Mouse (Mus musculus): ENCODE data around the gene Mtg2. TPM values are rescaled to one million over a fixed set of nuclear protein-coding genes. Genes with fewer than 3 reads are reported as not detected.

Gene Mtg2
- polyA plus RNA-seq, 1 experiment, result 15.2 TPM

DNA sequence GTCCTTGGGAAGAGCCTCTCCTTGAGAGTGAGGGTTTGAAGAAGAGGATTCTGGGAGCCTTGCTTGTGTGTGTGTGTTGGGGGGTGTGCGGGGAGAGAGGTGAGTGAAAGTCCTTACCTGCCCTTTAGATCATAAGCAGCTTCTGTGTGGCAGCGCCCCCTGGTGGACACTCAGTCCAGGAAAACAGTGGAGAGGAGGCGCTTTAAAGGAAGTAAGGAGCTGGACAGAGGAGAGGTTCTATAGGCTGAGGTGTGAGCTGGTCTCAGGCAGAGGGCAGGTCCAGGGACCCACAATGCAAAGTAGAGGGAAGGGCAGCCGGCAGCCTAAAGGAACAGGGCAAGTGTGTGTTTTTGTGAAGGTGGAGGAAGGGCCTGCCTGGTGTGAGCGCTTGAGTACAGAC is 19.4 kb upstream of the Mtg2 start:
- H3K27ac ChIP-seq (ENCODE audit: insufficient read depth, low read length), result no peak overlapping the region
- H3K4me1 ChIP-seq (ENCODE audit: control insufficient read depth, insufficient read depth, low read length), result no peaks in the 10 kb centered on the region
- H3K4me3 ChIP-seq (ENCODE audit: insufficient read depth, low read length), result no peak overlapping the region
- peak; percentile 76 for TF ChIP-seq CTCF (IDR thresholded peaks at IDR 0.05; ENCODE audit: borderline replicate concordance, insufficient read depth, low read length)
- no peak for TF ChIP-seq POLR2A (IDR thresholded peaks at IDR 0.05; ENCODE audit: low read depth, low read length)

DNA sequence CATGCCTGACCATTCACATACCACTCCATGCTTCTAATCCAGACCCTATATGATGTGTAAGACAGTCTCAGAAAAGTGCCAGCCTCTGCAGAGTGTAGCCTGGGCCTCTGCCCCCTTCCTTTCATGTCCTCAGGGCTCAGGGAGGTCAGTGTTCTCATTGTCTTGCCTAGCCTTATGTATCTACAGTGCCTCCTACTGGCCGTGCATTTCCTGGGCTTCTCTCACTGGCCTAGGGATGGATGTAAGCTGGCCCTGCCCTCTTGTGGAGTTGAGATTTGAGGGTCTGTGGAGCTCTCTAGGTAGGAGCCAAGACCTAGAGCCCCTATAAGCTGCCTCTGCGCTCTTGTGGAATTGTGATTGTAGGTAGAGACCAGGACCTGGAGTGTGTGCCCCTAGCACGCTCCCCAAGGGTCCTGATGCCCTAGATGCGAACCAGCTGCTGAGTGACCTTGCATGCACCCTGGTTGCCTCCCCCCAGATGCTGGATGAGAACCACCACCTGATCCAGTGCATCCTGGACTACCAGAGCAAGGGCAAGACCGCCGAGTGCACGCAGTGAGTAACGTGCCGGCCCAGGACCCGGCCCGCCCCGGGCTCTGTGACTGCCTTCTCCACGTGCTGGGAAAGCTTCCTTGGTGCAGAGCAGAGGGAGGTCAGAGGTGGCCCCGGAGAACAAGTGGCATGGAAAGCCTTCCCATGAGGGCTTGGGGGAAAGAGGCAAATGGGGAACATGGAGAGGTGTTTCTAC is 18.2 kb upstream of the Mtg2 start:
- H3K4me3 ChIP-seq (ENCODE audit: insufficient read depth, low read length), result no peak overlapping the region
- H3K4me1 ChIP-seq (ENCODE audit: control insufficient read depth, insufficient read depth, low read length), result no peaks in the 10 kb centered on the region
- no peak overlapping the region for H3K27ac ChIP-seq (ENCODE audit: insufficient read depth, low read length)
- TF ChIP-seq CTCF (IDR thresholded peaks at IDR 0.05; ENCODE audit: borderline replicate concordance, insufficient read depth, low read length) (peak; percentile 48; the same call in 1 of the 2 replicates), POLR2A (IDR thresholded peaks at IDR 0.05; ENCODE audit: low read depth, low read length) (no peak)

DNA sequence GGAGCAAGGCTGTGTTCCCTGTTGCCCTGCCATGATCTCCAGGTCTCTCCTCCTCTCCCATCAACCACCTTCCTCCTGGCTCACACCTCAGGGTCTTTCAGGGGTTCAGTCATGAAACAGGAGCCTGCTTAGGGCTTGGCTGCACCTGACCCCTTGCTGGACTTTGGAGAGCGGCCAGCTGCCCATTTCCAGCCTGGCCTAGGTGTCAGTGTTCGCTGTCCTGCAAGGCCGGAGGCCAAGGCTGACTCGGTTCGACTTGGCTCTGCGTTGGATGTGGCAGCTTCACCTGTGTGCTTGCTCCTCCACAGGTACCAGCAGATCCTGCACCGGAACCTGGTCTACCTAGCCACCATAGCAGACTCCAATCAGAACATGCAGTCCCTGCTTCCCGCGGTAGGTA is 17.4 kb upstream of the Mtg2 start:
- H3K4me1 ChIP-seq (ENCODE audit: control insufficient read depth, insufficient read depth, low read length), result no peaks in the 10 kb centered on the region
- H3K4me3 ChIP-seq (ENCODE audit: insufficient read depth, low read length), result no peak overlapping the region
- no peak overlapping the region for H3K27ac ChIP-seq (ENCODE audit: insufficient read depth, low read length)
- no peak for TF ChIP-seq CTCF (IDR thresholded peaks at IDR 0.05; ENCODE audit: borderline replicate concordance, insufficient read depth, low read length)
- TF ChIP-seq POLR2A (IDR thresholded peaks at IDR 0.05; ENCODE audit: low read depth, low read length), result no peak

DNA sequence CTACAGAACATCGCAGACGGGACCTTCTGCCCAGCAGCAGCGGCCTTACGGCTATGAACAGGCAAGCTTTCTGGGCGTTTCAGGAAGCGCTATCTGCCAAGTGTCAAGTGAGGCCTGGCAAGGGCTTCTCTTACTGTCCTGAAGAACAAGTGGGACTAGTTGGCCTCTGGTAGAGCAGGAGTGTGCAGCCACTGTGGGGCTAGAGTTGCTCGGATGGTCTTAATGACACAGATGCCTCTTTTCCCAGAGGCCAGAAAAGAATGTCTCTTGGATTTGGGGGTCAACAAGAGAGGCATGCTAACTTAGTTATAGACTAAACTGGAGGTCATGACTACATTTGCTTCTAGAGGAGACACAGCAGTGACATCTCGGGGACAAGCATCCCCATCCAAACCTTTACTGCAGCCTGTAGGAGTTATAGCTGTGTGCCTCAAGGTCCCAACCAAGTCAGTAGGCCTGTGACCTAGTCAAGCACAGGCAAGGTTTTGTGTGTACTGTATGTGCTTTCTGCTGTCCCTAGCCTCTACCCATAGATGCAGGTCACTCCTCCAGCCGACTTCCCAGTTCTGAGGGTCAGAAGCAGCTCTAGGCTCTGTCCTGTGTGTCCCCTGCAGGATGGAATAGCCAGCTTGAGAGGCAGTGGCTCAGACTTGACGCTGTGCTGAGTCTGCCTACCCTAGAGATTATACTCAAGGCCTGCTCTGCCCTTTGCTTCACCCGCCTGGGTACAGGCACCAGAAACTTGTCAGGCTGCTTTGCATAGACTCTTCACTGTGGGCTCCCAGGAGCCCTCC is 6.9 kb upstream of the Mtg2 start:
- no peak for TF ChIP-seq CTCF (IDR thresholded peaks at IDR 0.05; ENCODE audit: borderline replicate concordance, insufficient read depth, low read length)
- no peak for TF ChIP-seq POLR2A (IDR thresholded peaks at IDR 0.05; ENCODE audit: low read depth, low read length)

DNA sequence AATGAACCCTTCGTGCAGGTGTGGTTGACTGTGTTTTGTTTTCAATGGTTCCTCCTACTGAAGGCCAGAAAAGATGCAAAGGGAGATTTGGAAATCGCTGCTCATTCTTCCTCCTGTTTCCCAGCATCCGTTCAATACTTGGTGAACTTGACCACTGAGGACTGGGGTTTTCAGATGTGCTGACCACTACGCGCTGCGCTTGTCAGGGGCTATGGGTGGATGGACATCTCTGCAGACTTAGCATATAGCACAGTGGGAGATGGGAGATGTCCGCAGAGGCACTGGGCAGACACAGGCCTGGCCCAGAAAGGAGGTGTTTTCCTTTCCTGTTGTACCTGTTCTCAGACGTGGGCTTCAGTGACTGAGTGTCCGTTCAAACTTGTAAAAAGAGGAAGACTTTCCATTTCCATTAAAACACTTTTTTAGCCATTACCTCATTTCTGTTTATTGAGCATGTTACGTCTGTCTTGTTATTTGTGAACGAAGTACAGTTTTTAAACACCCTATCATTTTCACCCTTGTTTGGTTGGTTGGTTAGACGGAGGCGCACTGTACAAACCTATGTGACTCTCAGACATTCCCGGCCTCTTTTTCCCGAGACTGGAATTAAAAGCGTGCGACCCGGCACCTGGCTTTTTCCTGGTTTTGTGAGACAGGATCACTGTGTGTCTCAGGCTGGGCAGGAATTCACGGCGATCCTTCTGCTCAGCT is 463 bp upstream of the Mtg2 start:
- TF ChIP-seq CTCF (IDR thresholded peaks at IDR 0.05; ENCODE audit: borderline replicate concordance, insufficient read depth, low read length) (no peak), POLR2A (IDR thresholded peaks at IDR 0.05; ENCODE audit: low read depth, low read length) (0 out of 2 replicates have a peak, but pooled peaks have one; percentile 19)
- Histone ChIP-seq H3K4me1 (ENCODE audit: control insufficient read depth, insufficient read depth, low read length) (peaks cover 9% of the 10 kb centered on the region), H3K4me3 (ENCODE audit: insufficient read depth, low read length) (peak overlapping the region; percentile 84), H3K27ac (ENCODE audit: insufficient read depth, low read length) (peak overlapping the region; percentile 56)

More for the DNA sequence above, 6.9 kb upstream of the Mtg2 start:
- H3K4me1 ChIP-seq (ENCODE audit: control insufficient read depth, insufficient read depth, low read length), result no peaks in the 10 kb centered on the region
- no peak overlapping the region for H3K27ac ChIP-seq (ENCODE audit: insufficient read depth, low read length)
- no peak overlapping the region for H3K4me3 ChIP-seq (ENCODE audit: insufficient read depth, low read length)

DNA sequence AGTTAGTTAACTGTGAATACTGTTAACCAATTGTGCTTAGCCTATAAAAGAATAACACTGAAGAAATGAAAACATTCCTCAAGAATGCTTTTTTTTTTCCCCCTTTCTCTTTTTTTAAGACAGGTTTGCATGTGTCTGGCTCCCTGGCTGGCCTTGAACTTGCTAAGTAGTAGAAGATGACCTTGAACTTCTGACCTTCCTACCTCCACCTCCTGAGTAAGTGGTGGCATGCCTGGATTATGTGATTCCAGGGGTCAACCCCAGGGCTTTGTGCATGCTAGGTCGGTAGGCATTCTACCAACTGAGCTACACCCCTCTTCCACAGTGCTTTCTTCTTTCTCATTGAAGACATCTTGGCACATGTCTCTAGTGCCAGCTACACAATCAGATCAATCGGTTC is 1.3 kb downstream of the Mtg2 start:
- Histone ChIP-seq H3K4me1 (ENCODE audit: control insufficient read depth, insufficient read depth, low read length) (peaks cover 9% of the 10 kb centered on the region), H3K27ac (ENCODE audit: insufficient read depth, low read length) (no peak overlapping the region), H3K4me3 (ENCODE audit: insufficient read depth, low read length) (no peak overlapping the region)
- no peak for TF ChIP-seq POLR2A (IDR thresholded peaks at IDR 0.05; ENCODE audit: low read depth, low read length)
- TF ChIP-seq CTCF (IDR thresholded peaks at IDR 0.05; ENCODE audit: borderline replicate concordance, insufficient read depth, low read length), result no peak

DNA sequence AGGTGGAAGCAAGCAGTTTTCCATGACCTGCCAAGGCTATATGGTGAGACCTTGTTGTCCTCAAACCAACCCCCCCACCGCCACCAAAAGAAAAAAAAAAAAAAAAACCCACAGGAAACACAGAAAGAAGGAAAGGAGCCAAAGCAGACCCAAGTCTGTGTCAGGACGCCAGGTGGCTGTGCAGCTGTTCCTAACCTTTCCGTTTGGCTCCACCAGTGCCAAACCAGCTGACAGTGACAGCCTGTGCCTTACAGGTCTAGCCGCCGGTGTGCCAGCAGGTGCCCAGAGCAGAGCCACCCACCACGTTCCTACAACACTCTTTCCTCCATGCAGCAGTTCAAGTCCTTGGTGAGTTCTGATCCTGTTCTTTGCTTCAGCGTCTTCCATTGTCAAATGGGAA is 2.5 kb downstream of the Mtg2 start:
- H3K27ac ChIP-seq (ENCODE audit: insufficient read depth, low read length), result no peak overlapping the region
- H3K4me1 ChIP-seq (ENCODE audit: control insufficient read depth, insufficient read depth, low read length), result peaks cover 9% of the 10 kb centered on the region
- TF ChIP-seq POLR2A (IDR thresholded peaks at IDR 0.05; ENCODE audit: low read depth, low read length) (no peak), CTCF (IDR thresholded peaks at IDR 0.05; ENCODE audit: borderline replicate concordance, insufficient read depth, low read length) (no peak)

DNA sequence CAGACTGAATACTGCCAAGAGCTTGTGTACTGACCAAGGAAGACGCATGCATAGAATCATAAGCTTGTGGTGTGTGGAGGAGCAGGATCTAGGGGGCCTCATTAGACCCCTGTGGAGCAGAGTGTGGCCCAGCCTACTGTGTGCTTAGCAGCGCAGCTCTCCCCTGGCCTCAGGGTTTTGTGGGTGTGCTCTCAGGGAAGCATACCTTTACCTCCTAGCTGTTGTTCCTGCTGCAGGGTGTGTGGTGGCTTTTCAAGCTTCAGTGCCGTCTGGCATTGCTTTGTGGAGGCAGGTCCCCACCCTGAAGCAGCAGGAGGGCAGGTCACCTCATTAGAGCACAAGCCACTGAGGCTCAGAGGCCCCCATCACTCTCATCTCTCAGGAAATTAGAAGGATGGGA is 7.2 kb downstream of the Mtg2 start:
- TF ChIP-seq CTCF (IDR thresholded peaks at IDR 0.05; ENCODE audit: borderline replicate concordance, insufficient read depth, low read length) (no peak), POLR2A (IDR thresholded peaks at IDR 0.05; ENCODE audit: low read depth, low read length) (no peak)
- H3K4me1 ChIP-seq (ENCODE audit: control insufficient read depth, insufficient read depth, low read length), result peaks cover 1% of the 10 kb centered on the region; the same call in 1 of the 2 replicates
- no peak overlapping the region for H3K27ac ChIP-seq (ENCODE audit: insufficient read depth, low read length)
- H3K4me3 ChIP-seq (ENCODE audit: insufficient read depth, low read length), result no peak overlapping the region

More for the DNA sequence above, 2.5 kb downstream of the Mtg2 start:
- no peak overlapping the region for H3K4me3 ChIP-seq (ENCODE audit: insufficient read depth, low read length)

DNA sequence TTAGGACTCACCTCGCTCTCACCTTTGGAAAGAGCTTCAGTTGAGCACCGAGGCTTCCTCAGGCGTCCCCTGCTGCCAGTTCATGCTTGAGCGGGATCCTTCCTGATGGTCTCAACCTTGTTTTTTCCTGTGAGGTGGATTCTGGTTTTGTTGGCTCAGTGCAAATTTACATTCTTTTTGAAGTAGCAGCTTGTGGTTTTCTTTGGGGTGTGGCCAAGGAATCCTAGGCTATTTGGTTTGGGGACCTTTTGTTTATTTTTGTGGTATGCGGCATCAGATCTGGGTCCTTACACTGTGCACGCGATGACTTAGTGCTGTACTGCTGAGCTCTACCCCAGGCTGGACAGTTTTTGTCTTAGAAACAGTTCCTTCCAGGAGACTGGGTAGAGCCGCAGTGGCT is 10.3 kb downstream of the Mtg2 start:
- Histone ChIP-seq H3K4me3 (ENCODE audit: insufficient read depth, low read length) (no peak overlapping the region), H3K27ac (ENCODE audit: insufficient read depth, low read length) (no peak overlapping the region), H3K4me1 (ENCODE audit: control insufficient read depth, insufficient read depth, low read length) (no peaks in the 10 kb centered on the region; the same call in 1 of the 2 replicates)
- TF ChIP-seq CTCF (IDR thresholded peaks at IDR 0.05; ENCODE audit: borderline replicate concordance, insufficient read depth, low read length) (no peak), POLR2A (IDR thresholded peaks at IDR 0.05; ENCODE audit: low read depth, low read length) (no peak)

Measured in embryonic fibroblast, embryonic 13.5 days (primary cell).